Mouse (Mus musculus): ENCODE measurements at regions not wholly inside any gene's neighbourhood (a gene's known extent, or its start where the extent isn't known, plus 50 kb on each side); places are given as distances from the start of the nearest gene placed in this dataset.

DNA sequence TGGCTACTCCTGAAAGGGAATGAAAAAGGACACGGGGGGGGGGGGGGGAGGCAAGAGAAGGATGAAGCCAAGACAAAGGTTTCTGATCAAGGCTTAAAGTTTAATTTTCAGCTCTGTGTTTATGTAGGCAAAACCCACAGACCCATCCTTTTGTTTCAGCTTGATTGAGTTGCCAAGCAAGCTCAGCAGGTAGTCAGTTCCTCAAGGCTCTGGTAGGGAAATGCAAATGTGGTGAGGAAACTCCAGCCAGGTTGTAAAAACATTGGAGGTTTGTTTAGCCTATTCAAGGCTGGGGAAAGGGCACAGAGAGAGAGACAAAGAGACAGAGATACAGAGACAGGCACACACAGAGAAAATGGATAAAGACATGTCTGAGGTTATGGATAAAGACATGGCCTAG lies 99.4 kb upstream of the Ddhd1 start:
- no peak for TF ChIP-seq CTCF (IDR thresholded peaks at IDR 0.05; ENCODE audit: borderline replicate concordance, insufficient read depth, low read length)
- TF ChIP-seq POLR2A (IDR thresholded peaks at IDR 0.05; ENCODE audit: low read depth, low read length) = no peak
- no peaks in the 10 kb centered on the region for H3K4me1 ChIP-seq (ENCODE audit: control insufficient read depth, insufficient read depth, low read length)
- no peak overlapping the region for H3K4me3 ChIP-seq (ENCODE audit: insufficient read depth, low read length)
- H3K27ac ChIP-seq (ENCODE audit: insufficient read depth, low read length) = no peak overlapping the region

GRCm38 (mm10) chr14:45760890-45761680 lies 103.1 kb upstream of the Ddhd1 start:
- no peak overlapping the region for H3K27ac ChIP-seq (ENCODE audit: insufficient read depth, low read length)
- no peaks in the 10 kb centered on the region for H3K4me1 ChIP-seq (ENCODE audit: control insufficient read depth, insufficient read depth, low read length)
- TF ChIP-seq POLR2A (IDR thresholded peaks at IDR 0.05; ENCODE audit: low read depth, low read length) = no peak
- TF ChIP-seq CTCF (IDR thresholded peaks at IDR 0.05; ENCODE audit: borderline replicate concordance, insufficient read depth, low read length) = no peak
- no peak overlapping the region for H3K4me3 ChIP-seq (ENCODE audit: insufficient read depth, low read length)

GRCm38 (mm10) chr14:45764231-45764630 lies 106.3 kb upstream of the Ddhd1 start:
- Histone ChIP-seq H3K27ac (ENCODE audit: insufficient read depth, low read length) (no peak overlapping the region), H3K4me1 (ENCODE audit: control insufficient read depth, insufficient read depth, low read length) (no peaks in the 10 kb centered on the region), H3K4me3 (ENCODE audit: insufficient read depth, low read length) (no peak overlapping the region)
- TF ChIP-seq POLR2A (IDR thresholded peaks at IDR 0.05; ENCODE audit: low read depth, low read length) = no peak
- no peak for TF ChIP-seq CTCF (IDR thresholded peaks at IDR 0.05; ENCODE audit: borderline replicate concordance, insufficient read depth, low read length)

- no peaks in the 10 kb centered on the region for H3K4me1 ChIP-seq (ENCODE audit: control insufficient read depth, insufficient read depth, low read length)
- no peak for TF ChIP-seq CTCF (IDR thresholded peaks at IDR 0.05; ENCODE audit: borderline replicate concordance, insufficient read depth, low read length)
- TF ChIP-seq POLR2A (IDR thresholded peaks at IDR 0.05; ENCODE audit: low read depth, low read length) = no peak
- no peak overlapping the region for H3K4me3 ChIP-seq (ENCODE audit: insufficient read depth, low read length)
- H3K27ac ChIP-seq (ENCODE audit: insufficient read depth, low read length) = no peak overlapping the region
These were observed 108.6 kb upstream of the Ddhd1 start for GRCm38 (mm10) chr14:45766582-45766981.

- Histone ChIP-seq H3K4me1 (ENCODE audit: control insufficient read depth, insufficient read depth, low read length) (no peaks in the 10 kb centered on the region), H3K4me3 (ENCODE audit: insufficient read depth, low read length) (no peak overlapping the region), H3K27ac (ENCODE audit: insufficient read depth, low read length) (no peak overlapping the region)
- TF ChIP-seq CTCF (IDR thresholded peaks at IDR 0.05; ENCODE audit: borderline replicate concordance, insufficient read depth, low read length) = peak; percentile 57
- TF ChIP-seq POLR2A (IDR thresholded peaks at IDR 0.05; ENCODE audit: low read depth, low read length) = no peak; the same call in 1 of the 2 replicates
These were observed 114.8 kb upstream of the Ddhd1 start for GRCm38 (mm10) chr14:45772665-45773277.

DNA sequence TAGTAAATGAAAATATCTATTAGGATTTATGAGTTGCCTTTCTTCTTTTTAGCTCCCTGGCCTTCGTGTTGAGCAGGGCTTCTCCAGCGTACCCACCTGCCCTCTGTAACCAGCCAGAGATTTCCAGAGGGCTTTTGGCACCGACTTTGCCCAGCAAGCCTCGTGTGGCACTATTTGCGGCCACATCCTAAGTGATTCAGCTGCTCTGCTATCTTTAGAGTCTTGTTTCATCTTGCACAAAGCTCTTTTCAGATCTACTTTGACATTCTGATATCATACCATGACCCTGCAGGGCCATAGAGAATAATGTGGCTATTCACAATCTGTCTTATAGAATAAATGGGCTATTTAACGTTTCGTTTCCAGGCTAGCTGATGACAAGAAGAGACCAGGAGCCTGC lies 115.4 kb upstream of the Ddhd1 start:
- TF ChIP-seq POLR2A (IDR thresholded peaks at IDR 0.05; ENCODE audit: low read depth, low read length) (no peak), CTCF (IDR thresholded peaks at IDR 0.05; ENCODE audit: borderline replicate concordance, insufficient read depth, low read length) (no peak)
- Histone ChIP-seq H3K27ac (ENCODE audit: insufficient read depth, low read length) (no peak overlapping the region), H3K4me3 (ENCODE audit: insufficient read depth, low read length) (no peak overlapping the region), H3K4me1 (ENCODE audit: control insufficient read depth, insufficient read depth, low read length) (no peaks in the 10 kb centered on the region)

DNA sequence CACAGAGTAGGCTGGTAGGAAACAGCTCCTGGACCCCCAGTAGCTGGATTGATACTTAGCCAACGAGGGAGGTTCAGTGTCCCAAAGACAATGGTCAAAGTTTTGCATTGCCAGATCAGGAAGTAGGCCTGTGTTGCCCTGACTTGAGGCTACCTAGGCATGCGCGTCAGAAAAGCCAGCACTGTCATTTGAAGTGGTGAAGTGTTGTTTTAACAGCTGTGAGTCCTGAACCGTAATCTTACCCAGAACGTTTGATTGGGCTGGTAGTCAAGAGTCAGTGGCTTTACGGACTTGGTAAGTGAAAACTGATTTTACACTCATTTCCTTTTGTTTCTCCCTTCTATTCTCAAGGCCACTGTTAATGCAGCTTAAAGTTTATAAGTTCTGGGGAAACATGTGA lies 123.9 kb upstream of the Ddhd1 start:
- no peak for TF ChIP-seq POLR2A (IDR thresholded peaks at IDR 0.05; ENCODE audit: low read depth, low read length)
- no peak overlapping the region for H3K27ac ChIP-seq (ENCODE audit: insufficient read depth, low read length)
- H3K4me3 ChIP-seq (ENCODE audit: insufficient read depth, low read length) = no peak overlapping the region
- H3K4me1 ChIP-seq (ENCODE audit: control insufficient read depth, insufficient read depth, low read length) = no peaks in the 10 kb centered on the region

GRCm38 (mm10) chr14:45794980-45795379 lies 137.0 kb upstream of the Ddhd1 start:
- Histone ChIP-seq H3K4me3 (ENCODE audit: insufficient read depth, low read length) (no peak overlapping the region), H3K27ac (ENCODE audit: insufficient read depth, low read length) (no peak overlapping the region), H3K4me1 (ENCODE audit: control insufficient read depth, insufficient read depth, low read length) (no peaks in the 10 kb centered on the region; the same call in 1 of the 2 replicates)
- TF ChIP-seq POLR2A (IDR thresholded peaks at IDR 0.05; ENCODE audit: low read depth, low read length) (no peak), CTCF (IDR thresholded peaks at IDR 0.05; ENCODE audit: borderline replicate concordance, insufficient read depth, low read length) (no peak)

DNA sequence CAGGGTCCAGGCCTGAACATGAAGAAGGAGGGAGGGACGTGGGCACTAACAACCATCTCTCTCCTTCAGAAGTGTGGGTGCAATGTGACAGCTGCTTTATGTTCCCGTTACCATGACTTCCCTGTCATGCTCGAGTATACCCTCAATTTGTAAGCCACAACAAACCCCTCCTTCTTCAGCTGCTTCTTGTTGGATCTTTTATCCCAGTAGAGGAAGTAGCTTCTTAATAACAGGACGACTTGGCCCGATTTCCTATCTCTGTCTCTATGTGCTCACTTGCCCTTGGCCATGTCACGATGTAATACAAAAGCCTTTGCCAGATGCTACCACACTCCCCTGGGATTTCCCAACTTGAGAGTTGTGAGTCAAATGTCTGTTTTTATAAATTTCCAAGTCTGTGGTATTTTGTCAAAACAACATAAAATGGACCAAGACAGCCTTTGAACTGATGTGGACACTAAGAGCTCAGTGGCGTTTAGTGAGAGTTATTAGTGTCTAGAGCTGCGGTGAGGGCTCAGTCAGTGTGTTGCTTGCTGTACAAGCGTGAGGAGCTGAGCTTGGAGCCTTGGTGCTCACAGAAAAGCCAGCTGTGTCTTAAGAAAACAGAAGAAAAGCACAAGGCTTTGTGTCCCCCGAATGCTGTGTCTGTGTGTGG lies 138.8 kb upstream of the Ddhd1 start:
- no peak overlapping the region for H3K27ac ChIP-seq (ENCODE audit: insufficient read depth, low read length)
- no peak overlapping the region for H3K4me3 ChIP-seq (ENCODE audit: insufficient read depth, low read length)
- no peaks in the 10 kb centered on the region; the same call in 1 of the 2 replicates for H3K4me1 ChIP-seq (ENCODE audit: control insufficient read depth, insufficient read depth, low read length)
- TF ChIP-seq POLR2A (IDR thresholded peaks at IDR 0.05; ENCODE audit: low read depth, low read length) (no peak), CTCF (IDR thresholded peaks at IDR 0.05; ENCODE audit: borderline replicate concordance, insufficient read depth, low read length) (no peak)

DNA sequence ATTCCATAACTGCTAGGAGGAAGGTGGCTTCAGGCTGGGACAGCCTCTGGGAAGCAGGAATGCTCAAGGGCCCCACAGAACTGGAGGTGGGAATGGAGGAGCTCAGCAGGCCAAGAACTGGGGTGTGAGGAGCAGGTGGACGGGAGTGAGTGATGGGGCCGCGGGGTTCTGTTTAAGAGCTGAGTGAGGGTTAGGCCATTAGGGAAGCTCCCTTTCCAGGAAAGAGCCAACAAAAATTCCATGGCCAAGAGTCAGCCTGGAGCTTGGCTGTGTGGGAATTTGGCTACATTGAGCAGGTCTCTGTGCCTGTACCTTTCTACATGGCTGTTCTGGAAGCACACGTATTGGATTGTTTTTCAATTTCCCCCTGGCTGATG lies 139.4 kb upstream of the Ddhd1 start:
- Histone ChIP-seq H3K27ac (ENCODE audit: insufficient read depth, low read length) (no peak overlapping the region), H3K4me3 (ENCODE audit: insufficient read depth, low read length) (no peak overlapping the region), H3K4me1 (ENCODE audit: control insufficient read depth, insufficient read depth, low read length) (no peaks in the 10 kb centered on the region; the same call in 1 of the 2 replicates)
- no peak for TF ChIP-seq CTCF (IDR thresholded peaks at IDR 0.05; ENCODE audit: borderline replicate concordance, insufficient read depth, low read length)
- no peak for TF ChIP-seq POLR2A (IDR thresholded peaks at IDR 0.05; ENCODE audit: low read depth, low read length)
